Mouse (Mus musculus) heart, postnatal 4 days (tissue): ENCODE data around the gene Haus2. TPM values are rescaled to one million over a fixed set of nuclear protein-coding genes. Genes with fewer than 3 reads are reported as not detected.

Experiments used
- DNase-seq: peaks from one replicate; pipeline ENCODE4 v3.0.0; 2021
- total RNA-seq, 2 experiments: library from RNA; stranded (reverse); gene quantifications; 2 replicates each; pipeline ENCODE4 v1.2.3; 2021

The Haus2 gene
- total RNA-seq, 2 experiments from 2014 or later, result 15.7 to 16.0 TPM

DNA sequence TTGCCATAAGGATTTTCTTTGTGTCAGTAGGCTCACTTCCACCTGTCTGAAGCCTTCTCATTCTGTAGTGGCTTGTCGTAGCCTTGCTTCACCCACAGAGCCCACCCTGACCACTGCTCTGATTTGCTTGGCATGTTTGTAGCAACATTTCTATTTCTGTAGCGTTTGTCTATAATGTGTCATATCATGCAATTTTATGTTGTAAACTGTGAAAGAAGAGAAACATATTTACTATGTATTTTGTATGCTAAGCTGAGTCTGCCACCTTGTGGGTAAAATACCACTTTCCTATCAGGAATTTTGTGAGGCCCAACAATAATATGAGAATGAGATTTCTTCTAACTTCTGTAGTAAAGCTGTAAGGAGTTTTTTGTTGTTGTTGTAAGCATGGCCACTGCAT is 61.1 kb downstream of the Haus2 start:
- DNase-seq, result no peak

Other genes with a start within 250 kb of the Haus2 start
- gene Ganc, start 205.5 kb upstream of the Haus2 start, total RNA-seq, result 10 to 100 TPM; 16.9 to 17.5 TPM
- 10 to 100 TPM; 21.9 to 22.7 TPM for gene Tmem87a, start 205.3 kb upstream of the Haus2 start, total RNA-seq
- gene Capn3, start 153.4 kb upstream of the Haus2 start, total RNA-seq, result 1 to 10 TPM; 2.5 to 2.9 TPM
- 100 to 1,000 TPM; 154 to 160 TPM for gene Zfp106, start 45.5 kb upstream of the Haus2 start, total RNA-seq
- 10 to 100 TPM; 41.5 to 47.7 TPM for gene Snap23, start 41.7 kb upstream of the Haus2 start, total RNA-seq
- gene Lrrc57, start 137 bp downstream of the Haus2 start, total RNA-seq, result 10 to 100 TPM; 13.7 to 14.0 TPM
- 10 to 100 TPM; 15.3 to 16.3 TPM for gene Stard9, start 19.7 kb downstream of the Haus2 start, total RNA-seq
- gene Cdan1, start 240.7 kb downstream of the Haus2 start, total RNA-seq, result 10 to 100 TPM; 30.1 to 32.9 TPM
- gene Ttbk2, start 241.2 kb downstream of the Haus2 start, total RNA-seq, result 10 to 100 TPM; 17.2 to 18.3 TPM